Comparison of ENCODE assay signal across 17 mouse cellular contexts in the genomic region with DNA sequence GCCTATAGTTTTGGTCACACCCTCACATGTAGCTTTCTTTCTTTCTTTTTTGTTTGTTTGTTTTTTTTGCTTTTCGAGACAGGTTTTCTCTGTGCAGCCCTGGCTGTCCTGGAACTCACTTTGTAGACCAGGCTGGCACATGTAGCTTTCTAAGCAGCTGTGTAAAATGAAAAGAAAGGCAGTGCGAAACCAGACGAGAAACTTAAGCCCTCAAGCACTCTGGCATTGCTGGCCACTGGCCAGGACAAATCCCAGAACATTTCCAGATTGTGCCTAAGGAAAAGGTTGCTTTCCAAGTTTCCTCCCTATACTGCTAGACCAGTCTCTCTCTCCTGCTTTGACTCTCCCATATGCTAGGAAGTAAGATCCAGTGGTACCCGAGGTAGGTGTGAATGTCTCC.
DNase-seq lines count a peak whose midpoint lies in the region; ATAC-seq and TF ChIP-seq lines count a peak whose summit lies in the region.
"Had no signal": no experiment of that assay in that cellular context is flagged by ENCODE, and none has a peak within 500 bp of the region (broad histone marks: within the 10 kb centered on the region; RNA-seq: fewer than 3 reads in every experiment).

No protein-coding gene starts in this region.

- no peak for TF ChIP-seq POLR2A in kidney, adult 2 months (IDR thresholded peaks at IDR 0.05; ENCODE audit: low read depth, low read length)

- WGBS in forebrain, embryonic 15.5 days, result 57% methylated on average over 4 of the region's 4 CpGs
- WGBS in forebrain, embryonic 10.5 days, result 84% methylated on average over 4 of the region's 4 CpGs
- 56% methylated on average over 4 of the region's 4 CpGs for WGBS in lung, embryonic 15.5 days
- 41% methylated on average over 4 of the region's 4 CpGs for WGBS in embryonic facial prominence, embryonic 15.5 days
- 62% methylated on average over 4 of the region's 4 CpGs for WGBS in kidney, adult 2 months

- no peak overlapping the region for H3K4me2 ChIP-seq in forebrain, embryonic 15.5 days (replicated peaks)
- H3K4me2 ChIP-seq in lung, embryonic 15.5 days, result no peak overlapping the region
- H3K4me2 ChIP-seq in embryonic facial prominence, embryonic 15.5 days (replicated peaks), result no peak overlapping the region
- H3K4me2 ChIP-seq: hindbrain, embryonic 12.5 days; stomach, embryonic 15.5 days had no signal

- TF ChIP-seq CTCF in kidney, adult 2 months (conservative IDR thresholded peaks at IDR 0.05; ENCODE audit: insufficient read depth, insufficient read length, low read depth, low read length), result no peak

- peak overlapping the region; percentile 62 for H3K27ac ChIP-seq in forebrain, embryonic 15.5 days (replicated peaks)
- H3K27ac ChIP-seq in forebrain, embryonic 10.5 days, result no peak overlapping the region
- H3K27ac ChIP-seq in lung, embryonic 15.5 days, result no peak overlapping the region
- H3K27ac ChIP-seq in embryonic facial prominence, embryonic 15.5 days (replicated peaks), result 0 out of 2 replicates have a peak overlapping the region, but pooled peaks have one; percentile 13
- no peak overlapping the region for H3K27ac ChIP-seq in kidney, adult 2 months (ENCODE audit: insufficient read depth, low read depth, low read length)
- H3K27ac ChIP-seq: hindbrain, embryonic 12.5 days; stomach, embryonic 15.5 days had no signal

- DNase-seq in forebrain, embryonic 10.5 days (ENCODE audit: extremely low spot score, low spot score), result no peak
- DNase-seq in lung, postnatal 14 days, result no peak
- no peak for DNase-seq in layer of hippocampus, postnatal 25 days (ENCODE audit: extremely low spot score in 1 of 2, low spot score in 1 of 2)
- DNase-seq in kidney, adult 2 months, result no peak
- DNase-seq: adrenal gland, adult 8-10 months; embryo, embryonic 11 days; gastrocnemius, postnatal 14 days; kidney, adult 18-20 months; kidney, postnatal 14 days; liver; lung, postnatal 36 days; thymus, adult 18-20 months had no signal

- H3K9ac ChIP-seq in forebrain, embryonic 15.5 days (replicated peaks), result no peak overlapping the region
- H3K9ac ChIP-seq in lung, embryonic 15.5 days, result no peak overlapping the region
- H3K9ac ChIP-seq in embryonic facial prominence, embryonic 15.5 days, result no peak overlapping the region
- H3K9ac ChIP-seq: hindbrain, embryonic 12.5 days; stomach, embryonic 15.5 days had no signal

- no peaks in the 10 kb centered on the region for H3K9me3 ChIP-seq in forebrain, embryonic 15.5 days
- H3K9me3 ChIP-seq in forebrain, embryonic 10.5 days, result no peaks in the 10 kb centered on the region
- H3K9me3 ChIP-seq in lung, embryonic 15.5 days, result no peaks in the 10 kb centered on the region
- H3K9me3 ChIP-seq in embryonic facial prominence, embryonic 15.5 days (replicated peaks), result no peaks in the 10 kb centered on the region
- H3K9me3 ChIP-seq: hindbrain, embryonic 12.5 days; stomach, embryonic 15.5 days had no signal

- H3K4me3 ChIP-seq in forebrain, embryonic 15.5 days, result no peak overlapping the region
- H3K4me3 ChIP-seq in forebrain, embryonic 10.5 days, result no peak overlapping the region
- no peak overlapping the region for H3K4me3 ChIP-seq in lung, embryonic 15.5 days
- H3K4me3 ChIP-seq in embryonic facial prominence, embryonic 15.5 days (replicated peaks), result no peak overlapping the region
- no peak overlapping the region for H3K4me3 ChIP-seq in kidney, adult 2 months (ENCODE audit: insufficient read depth, low read depth, low read length)
- H3K4me3 ChIP-seq: hindbrain, embryonic 12.5 days; stomach, embryonic 15.5 days had no signal

- peaks cover 12% of the 10 kb centered on the region for H3K4me1 ChIP-seq in forebrain, embryonic 15.5 days
- H3K4me1 ChIP-seq in forebrain, embryonic 10.5 days, result no peaks in the 10 kb centered on the region
- H3K4me1 ChIP-seq in lung, embryonic 15.5 days, result peaks cover 4% of the 10 kb centered on the region; the same call in 1 of the 2 replicates
- peaks cover 6% of the 10 kb centered on the region; the same call in 1 of the 2 replicates for H3K4me1 ChIP-seq in embryonic facial prominence, embryonic 15.5 days
- no peaks in the 10 kb centered on the region for H3K4me1 ChIP-seq in kidney, adult 2 months (ENCODE audit: control insufficient read depth, insufficient read depth, low read length)
- H3K4me1 ChIP-seq: hindbrain, embryonic 12.5 days; stomach, embryonic 15.5 days had no signal

- ATAC-seq in forebrain, embryonic 15.5 days (replicated peaks), result peak; percentile 46
- ATAC-seq in lung, embryonic 15.5 days (ENCODE audit: borderline replicate concordance, extremely low read depth, low FRiP score, low TSS enrichment), result peak; percentile 5; the same call in 1 of the 2 replicates
- ATAC-seq in embryonic facial prominence, embryonic 15.5 days (ENCODE audit: insufficient number of reproducible peaks, low FRiP score, low TSS enrichment, low read depth), result 0 out of 2 replicates have a peak, but pooled peaks have one; percentile 39

- no peaks in the 10 kb centered on the region for H3K27me3 ChIP-seq in forebrain, embryonic 15.5 days
- H3K27me3 ChIP-seq in forebrain, embryonic 10.5 days (ENCODE audit: poor library complexity, severe bottlenecking), result no peaks in the 10 kb centered on the region
- H3K27me3 ChIP-seq in lung, embryonic 15.5 days, result no peaks in the 10 kb centered on the region
- H3K27me3 ChIP-seq in embryonic facial prominence, embryonic 15.5 days, result no peaks in the 10 kb centered on the region
- H3K27me3 ChIP-seq in kidney, adult 2 months (replicated peaks; ENCODE audit: control insufficient read depth, insufficient read depth, low read length), result no peaks in the 10 kb centered on the region
- H3K27me3 ChIP-seq: hindbrain, embryonic 12.5 days; stomach, embryonic 15.5 days had no signal

- no peaks in the 10 kb centered on the region for H3K36me3 ChIP-seq in forebrain, embryonic 15.5 days
- no peaks in the 10 kb centered on the region for H3K36me3 ChIP-seq in forebrain, embryonic 10.5 days (replicated peaks)
- H3K36me3 ChIP-seq in lung, embryonic 15.5 days, result no peaks in the 10 kb centered on the region
- H3K36me3 ChIP-seq in embryonic facial prominence, embryonic 15.5 days, result no peaks in the 10 kb centered on the region
- H3K36me3 ChIP-seq in kidney, adult 2 months (ENCODE audit: control insufficient read depth, insufficient read depth, low read length), result no peaks in the 10 kb centered on the region
- H3K36me3 ChIP-seq: hindbrain, embryonic 12.5 days; stomach, embryonic 15.5 days had no signal

Comparison
In these comparisons a context has a peak if more than half of its experiments do, and no peak if none do; other contexts are left out.
1. H3K27ac ChIP-seq: peak in forebrain, embryonic 15.5 days (single experiment) and embryonic facial prominence, embryonic 15.5 days (single experiment); none in forebrain, embryonic 10.5 days (single experiment), lung, embryonic 15.5 days (single experiment) and kidney, adult 2 months (single experiment).
2. Peak in every context shown above with its lines, with median percentiles within 50 percentile points of each other: ATAC-seq.